Mouse (Mus musculus) induced T-regulatory cell, adult 2 months (primary cell): ENCODE measurements around the gene Palld.

Experiments
- DNase-seq: peaks from one replicate; pipeline ENCODE4 v3.0.0-alpha.2; 2012; ENCODE audit warnings: low read depth

Palld gene

DNA sequence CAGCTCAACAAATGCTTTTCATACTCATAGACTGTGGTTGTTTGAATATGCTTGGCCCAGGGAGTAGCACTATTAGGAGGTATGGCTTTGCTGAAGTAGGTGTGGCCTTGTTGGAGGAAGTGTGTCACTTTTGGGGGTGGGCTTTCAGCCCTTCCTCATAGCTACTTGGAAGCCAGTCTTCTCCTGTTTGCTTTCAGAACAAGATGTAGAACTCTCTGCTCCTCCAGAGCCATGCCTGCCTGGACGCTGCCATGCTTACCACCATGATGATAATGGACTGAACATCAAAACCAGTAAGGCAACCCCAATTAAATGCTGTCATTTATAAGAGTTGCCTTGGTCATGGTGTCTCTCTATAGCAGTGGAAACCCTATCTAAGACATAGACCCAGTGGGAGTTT is 217.2 kb downstream of the Palld start:
- no peak for DNase-seq

DNA sequence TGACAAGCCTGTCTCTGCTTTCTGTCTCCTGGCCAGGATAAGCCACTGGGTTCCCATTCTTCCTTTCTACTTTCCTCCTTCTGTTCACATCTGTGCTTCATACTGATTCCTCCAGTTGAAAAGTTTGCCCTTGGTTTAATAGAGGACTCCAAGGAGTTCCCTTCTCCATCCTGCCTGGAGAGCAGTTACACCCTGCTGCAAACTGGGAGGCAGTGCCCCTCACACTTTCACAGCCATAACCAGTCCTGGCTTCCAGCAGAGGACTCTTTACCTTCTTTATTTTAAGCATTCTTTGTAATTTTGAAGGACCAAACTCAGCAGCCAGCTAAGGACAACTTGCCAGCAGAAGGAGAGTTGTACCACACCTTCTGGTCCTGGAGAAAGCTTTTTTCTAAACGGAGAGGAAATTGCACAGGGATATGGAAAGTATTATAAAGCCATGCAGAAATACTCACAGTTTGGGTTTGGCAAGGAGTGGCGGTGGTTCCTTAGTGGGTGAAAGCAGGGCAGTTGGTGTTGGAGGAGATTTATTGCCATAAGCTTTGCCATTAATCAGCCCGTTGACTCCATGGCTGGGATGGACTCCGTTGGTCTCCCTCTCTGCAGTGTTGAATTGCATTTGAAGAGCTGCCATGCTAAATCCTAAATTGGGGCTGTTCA is 218.1 kb downstream of the Palld start:
- no peak for DNase-seq

- DNase-seq = no peak
These were observed 219.6 kb downstream of the Palld start for GRCm38 (mm10) chr8:61682902-61683301.

DNA sequence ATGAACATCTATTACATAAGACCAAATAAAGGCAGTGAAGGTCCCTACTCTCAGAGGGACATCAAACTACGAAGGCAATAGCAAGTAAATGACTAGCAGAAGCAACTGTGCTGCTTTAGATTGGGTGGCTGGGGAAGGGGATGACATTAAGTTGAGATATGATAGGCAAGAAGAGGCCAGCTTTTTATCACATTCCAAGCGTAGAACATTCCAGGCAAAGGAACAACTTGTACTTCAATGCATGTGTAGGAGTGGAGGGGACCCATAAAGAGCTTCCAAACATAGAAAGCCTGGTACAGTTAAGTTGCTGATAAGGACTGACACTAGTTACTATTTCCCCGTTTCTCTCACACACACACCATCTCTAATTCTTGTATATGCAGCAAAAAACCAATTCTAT is 221.3 kb downstream of the Palld start:
- no peak for DNase-seq

GRCm38 (mm10) chr8:61677227-61677626 is 225.3 kb downstream of the Palld start:
- DNase-seq = no peak

GRCm38 (mm10) chr8:61671151-61671550 is 231.3 kb downstream of the Palld start:
- no peak for DNase-seq

DNA sequence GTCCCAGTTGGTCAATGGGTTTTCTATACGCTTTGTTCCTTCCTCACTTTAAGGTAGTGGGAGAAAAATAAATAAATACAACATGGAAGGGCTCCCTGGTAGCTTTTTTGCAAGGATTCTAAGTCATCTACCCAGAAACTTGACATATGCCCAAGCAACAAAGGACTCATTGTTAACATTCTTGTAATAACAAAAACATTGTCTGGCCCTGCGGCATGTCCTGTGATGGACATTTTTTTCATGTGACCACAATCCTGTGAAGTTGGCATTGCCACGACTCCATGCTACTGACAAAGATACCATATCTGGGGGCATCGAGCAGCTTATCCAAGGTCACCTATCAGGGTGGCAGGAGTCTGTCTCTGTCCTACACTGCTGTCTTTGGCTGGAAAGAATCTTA is 232.1 kb downstream of the Palld start:
- no peak for DNase-seq

GRCm38 (mm10) chr8:61666919-61667318 is 235.6 kb downstream of the Palld start:
- DNase-seq = no peak

DNA sequence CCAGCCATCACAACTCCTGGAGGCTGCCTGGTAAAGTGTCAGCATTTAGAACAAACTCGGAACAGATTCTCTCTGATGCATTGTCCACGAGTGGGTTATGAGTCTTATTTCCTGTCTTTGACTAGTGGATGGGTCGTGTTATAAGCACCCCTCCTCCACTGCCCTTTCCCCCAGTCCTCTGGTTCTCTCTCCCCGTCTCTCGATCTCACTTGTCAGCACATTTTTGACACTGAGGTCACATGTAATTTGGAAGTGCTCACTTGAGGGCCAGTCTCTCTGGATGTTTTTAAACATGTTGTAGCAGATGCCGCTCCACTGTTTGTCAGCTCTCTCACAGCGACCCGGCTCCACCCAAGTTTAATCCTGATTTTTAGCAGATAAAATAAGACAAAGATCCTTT is 237.5 kb downstream of the Palld start:
- DNase-seq = no peak

DNA sequence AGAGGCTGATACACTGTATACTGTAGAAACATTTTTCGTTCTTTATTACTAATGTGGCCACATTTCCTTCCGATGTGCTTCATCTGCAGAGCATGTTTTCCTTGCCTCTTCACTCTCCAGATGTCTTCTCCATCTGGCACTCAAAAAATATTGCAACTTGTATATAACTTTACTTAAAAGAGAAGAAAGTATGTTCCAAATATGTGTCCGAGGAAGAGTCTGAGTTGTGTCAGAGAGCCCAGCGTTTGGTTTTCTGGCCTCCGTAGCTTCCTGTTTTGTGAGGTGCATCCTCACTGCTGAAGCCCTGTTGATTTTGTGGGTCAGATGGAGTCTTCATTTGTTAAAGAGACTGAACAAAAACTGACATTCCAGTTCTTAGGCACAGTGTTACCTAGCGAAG is 238.3 kb downstream of the Palld start:
- no peak for DNase-seq

DNA sequence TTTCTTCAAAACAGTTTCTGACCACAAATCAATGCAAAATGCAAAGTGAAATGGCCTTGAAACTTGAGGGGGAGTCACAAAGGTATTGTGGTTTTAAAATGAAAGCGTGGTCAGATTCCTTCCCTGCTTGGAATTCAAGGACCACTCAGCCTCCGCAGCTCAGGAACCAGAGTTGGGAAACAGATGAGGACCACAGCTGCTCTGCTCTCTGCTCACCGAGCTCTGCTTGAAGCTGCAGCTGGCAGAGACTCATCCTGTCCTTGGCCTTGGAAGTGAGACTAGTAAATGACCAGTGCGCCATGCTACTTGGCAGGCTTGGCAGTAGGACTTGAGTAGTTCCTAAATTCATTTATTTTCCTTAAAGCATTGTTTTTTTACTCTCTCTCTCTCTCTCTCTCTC is 239.7 kb downstream of the Palld start:
- DNase-seq = no peak

- DNase-seq = no peak
These were observed 240.9 kb downstream of the Palld start for GRCm38 (mm10) chr8:61661611-61662010.

DNA sequence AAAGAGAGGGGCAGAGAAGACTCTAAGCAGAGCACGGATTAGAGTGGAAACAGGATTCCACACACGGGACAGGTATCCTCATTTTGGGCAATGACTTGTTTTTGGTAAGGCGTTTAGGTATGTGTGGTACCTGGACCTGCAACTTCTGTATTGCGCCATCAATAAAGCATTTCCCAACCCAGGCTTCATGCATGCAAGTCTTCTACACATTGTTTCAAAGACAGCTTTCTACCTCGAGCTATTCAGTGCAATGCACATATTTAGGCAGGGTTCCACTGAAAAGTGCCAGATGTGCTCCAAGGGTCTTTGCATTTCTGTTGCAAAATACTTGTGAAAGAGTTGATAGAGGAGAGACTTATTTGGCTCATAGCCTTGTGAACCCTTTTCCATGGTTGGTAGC is 241.5 kb downstream of the Palld start:
- DNase-seq = no peak

GRCm38 (mm10) chr8:61651955-61652354 is 250.5 kb downstream of the Palld start:
- DNase-seq = no peak

DNA sequence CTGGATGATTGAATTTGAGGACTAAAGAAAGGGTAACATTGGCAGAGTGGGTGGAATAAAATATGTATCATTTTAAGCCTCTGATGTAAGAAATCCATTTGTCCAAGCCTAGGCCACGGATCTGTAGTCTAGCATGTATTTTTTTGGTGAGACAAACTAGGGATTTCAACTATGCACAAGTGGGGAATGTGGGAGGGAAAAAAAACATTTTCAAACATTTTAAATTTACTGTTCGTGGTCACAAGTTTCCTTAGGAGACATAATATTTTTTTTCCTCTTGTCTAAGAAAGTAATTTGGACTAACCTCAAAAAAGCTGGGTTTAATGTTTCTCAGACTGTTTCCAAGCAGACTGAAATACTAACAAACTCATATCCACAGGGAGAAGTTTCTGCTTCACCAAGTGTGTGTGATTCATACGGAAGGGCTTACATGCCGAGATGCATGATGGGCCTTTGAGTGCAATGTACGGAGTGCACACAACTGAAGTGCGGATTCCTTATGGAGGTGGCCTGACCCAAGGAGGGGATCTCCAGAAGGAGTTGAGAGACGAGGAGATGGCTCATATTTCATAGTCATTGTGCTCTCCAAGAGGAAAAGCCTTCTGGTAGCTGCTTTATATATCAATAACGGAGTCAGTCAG is 256.2 kb downstream of the Palld start:
- DNase-seq = no peak

DNA sequence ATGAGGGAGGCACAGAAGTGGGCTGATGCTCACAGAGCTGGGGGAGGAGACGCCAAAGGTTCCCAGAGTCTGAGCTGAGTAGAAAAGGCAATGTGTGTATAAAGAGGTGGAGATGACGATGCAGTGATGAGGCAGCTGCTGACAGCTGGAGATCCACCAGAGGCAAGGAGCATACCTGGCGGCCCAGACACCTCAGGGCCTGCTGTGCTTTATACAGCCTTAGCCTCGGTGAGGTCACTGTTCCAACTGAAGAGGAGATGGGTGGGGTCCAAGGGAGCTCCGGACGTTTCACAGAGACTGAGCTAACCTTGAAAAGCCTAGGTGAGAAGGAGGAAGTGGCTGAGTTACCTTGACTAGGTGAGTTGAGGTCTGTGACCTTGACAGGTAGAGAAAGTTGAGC is 256.8 kb downstream of the Palld start:
- DNase-seq = no peak

DNA sequence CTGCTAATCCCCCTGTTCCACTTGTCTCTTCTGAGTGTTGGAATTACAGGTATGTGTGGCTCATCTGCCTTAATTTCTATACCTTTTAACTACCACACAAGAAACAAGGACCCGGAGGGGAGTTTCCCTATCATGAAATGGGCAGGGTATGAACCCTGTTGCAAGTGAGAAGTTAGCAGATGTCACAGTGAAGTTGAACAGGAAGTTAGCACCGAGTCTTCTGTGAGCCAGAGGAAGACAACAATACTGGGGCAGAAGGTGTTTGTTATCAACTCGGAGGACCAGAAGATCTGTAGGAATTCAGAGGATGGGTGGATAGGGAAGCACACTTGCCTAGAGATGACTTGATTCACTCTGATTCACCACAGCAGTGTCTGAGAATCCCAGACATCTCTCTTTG is 259.3 kb downstream of the Palld start:
- peak; percentile 0 for DNase-seq

- DNase-seq = no peak
These were observed 260.1 kb downstream of the Palld start for GRCm38 (mm10) chr8:61642358-61642847.

DNA sequence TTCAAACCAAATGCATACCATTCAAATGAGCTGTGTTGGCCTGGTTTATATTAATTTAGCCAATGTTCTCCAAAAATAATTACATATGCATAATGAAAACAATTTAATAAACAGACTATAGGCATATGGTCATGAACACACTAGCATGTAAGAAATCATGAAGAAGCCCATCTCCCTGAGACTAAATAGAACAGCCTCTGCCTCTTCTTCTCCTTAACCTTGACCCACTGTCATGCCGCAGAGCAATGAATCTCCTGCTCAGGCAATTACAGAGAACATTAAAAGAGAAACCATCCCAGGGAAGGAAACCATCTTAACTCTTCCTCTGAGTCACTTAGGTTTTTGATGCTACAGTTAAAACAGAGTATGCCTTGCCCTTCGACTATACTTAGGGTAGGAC is 262.9 kb downstream of the Palld start:
- no peak for DNase-seq

DNA sequence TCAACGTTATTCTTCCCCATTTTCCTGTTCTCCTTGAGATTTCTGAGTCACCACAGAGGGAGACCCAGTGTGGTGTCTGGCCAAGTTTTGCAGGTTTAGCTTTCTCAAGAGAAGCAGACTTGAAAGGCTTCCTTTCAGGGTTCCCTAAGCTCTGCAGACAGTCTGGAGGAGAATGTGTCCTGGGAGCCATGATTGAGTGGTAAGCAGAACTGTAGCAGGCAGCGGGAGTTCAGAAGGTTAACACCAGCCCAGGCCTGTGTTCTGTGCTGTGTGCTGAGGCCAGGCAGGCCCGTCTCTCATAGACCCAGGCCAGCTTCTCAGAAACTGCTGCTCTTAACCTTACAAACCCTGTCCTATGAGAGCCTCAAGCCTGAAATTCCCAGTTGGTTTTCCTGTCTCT is 263.5 kb downstream of the Palld start:
- no peak for DNase-seq

DNA sequence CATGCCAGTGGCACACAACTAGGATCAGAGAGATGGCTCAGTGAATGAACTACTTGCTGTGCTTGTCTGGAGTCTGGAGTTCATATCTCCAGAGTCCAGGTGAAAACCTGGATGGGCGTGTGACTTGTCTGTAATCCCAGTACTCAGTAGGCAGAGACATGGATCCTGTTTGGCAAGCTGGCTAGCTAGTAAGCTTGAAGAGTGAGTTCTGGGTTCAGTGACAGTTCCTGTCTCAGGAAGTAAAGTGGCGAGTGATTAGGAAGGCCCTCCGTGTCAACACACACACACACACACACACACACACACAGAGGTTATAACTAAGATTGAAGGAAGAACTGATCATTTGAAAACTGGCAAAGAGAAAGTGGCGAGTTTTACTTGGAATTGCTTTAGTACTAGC is 264.8 kb downstream of the Palld start:
- DNase-seq = no peak

DNA sequence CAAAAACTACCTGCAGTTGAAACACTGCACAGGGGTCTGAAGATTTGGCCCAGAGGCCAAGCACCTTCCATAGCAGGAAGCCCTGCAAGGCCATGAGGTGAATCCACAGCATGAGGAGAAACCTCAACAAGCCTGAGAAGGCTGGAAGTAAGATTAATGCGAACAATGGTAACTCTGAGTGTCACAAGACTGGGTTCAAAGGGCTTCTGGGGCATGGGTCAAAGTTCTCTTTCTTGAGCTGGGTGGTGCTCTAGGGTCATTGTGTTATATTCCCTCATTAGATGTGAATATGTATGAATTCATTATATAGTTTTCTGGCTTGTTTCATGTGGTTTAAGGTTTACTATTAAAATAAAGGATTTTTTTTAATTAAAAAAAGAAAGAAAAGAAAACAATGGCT is 267.7 kb downstream of the Palld start:
- no peak for DNase-seq

- DNase-seq = no peak
These were observed 270.2 kb downstream of the Palld start for GRCm38 (mm10) chr8:61632331-61632730.

- DNase-seq = no peak
These were observed 272.9 kb downstream of the Palld start for GRCm38 (mm10) chr8:61629631-61629968.
